Mouse (Mus musculus): ENCODE results near the gene Pacsin1.

Gene Pacsin1

GRCm38 (mm10) chr17:27677756-27678155 lies 22.4 kb downstream of the Pacsin1 start:
- DNase-seq (ENCODE audit: inconsistent ontology term) = no peak

- DNase-seq (ENCODE audit: inconsistent ontology term) = no peak
These were observed 23.9 kb downstream of the Pacsin1 start for GRCm38 (mm10) chr17:27678924-27679813.

DNA sequence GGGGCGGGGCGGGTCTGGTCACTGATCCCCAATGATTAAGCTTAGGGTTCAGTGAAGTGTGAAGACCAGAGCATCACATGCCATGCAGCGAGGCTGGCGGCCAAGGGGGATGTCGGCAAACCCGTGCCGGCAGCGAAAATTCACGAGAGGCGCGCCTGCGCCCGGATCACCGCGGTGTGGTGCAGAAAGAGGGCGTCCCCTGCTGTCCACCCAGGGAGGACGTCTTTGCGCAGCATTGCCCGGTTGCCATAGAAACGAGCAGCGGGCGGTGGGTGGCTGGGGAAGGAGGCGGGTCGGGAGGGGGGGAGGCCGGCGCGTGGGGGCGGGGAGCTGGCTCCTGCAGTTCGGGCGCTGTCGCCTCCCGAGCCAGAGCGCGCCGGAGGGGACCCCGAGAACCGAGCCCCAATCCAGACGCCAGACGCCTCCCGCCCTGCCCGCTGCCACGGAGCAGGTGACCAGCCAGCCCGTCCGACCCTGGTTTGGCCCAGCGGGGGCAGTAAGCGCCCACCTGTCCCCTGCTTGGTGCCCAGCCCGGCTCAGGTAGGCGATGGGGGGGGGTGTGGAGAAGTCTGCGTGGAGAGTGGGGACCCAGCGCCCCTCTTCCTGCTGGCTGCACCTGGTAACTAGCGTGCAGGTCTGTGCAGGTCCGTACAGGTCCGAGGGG lies 29.7 kb downstream of the Pacsin1 start:
- peak; percentile 79 for DNase-seq (ENCODE audit: inconsistent ontology term)

DNA sequence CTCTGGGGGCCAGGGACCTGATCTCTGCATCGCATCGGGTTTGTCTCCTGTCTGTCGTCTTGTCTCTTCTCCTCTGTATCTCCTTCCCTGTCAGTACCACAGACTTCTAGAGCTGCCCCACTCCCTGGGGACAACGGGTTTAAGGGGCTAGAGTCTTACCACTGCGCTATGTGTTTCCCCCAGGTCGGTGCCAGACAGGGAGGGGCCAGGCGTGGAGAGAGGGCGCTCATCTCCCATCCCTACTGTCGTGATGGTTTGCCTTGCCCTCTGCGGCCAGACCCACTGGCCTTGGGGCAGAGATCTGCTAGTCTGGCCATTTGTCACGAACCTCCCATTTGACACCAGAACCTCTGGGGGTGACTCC lies 30.2 kb downstream of the Pacsin1 start:
- DNase-seq (ENCODE audit: inconsistent ontology term) = peak; percentile 49

DNA sequence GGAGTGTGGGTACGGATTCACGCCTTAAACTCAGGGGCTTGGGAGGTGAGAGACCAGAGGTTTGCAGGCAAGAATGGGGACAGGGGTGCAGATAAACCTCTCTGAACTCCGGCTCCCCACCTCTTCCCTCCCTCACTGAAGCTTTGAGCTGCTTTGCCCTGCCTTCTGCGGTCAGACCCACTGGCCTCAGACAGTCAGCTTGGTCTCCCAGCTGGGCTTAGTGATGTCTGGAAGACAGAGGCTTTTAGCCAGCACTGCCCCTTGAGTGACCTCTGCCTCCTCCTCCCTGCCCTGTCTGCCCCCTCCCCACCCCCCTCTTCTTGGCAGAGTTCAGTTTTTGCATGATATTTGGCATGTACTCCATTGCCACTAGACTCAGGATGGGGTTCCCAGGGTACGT lies 31.1 kb downstream of the Pacsin1 start:
- DNase-seq (ENCODE audit: inconsistent ontology term) = no peak

GRCm38 (mm10) chr17:27690993-27691693 lies 35.8 kb downstream of the Pacsin1 start:
- DNase-seq (ENCODE audit: inconsistent ontology term) = no peak

DNA sequence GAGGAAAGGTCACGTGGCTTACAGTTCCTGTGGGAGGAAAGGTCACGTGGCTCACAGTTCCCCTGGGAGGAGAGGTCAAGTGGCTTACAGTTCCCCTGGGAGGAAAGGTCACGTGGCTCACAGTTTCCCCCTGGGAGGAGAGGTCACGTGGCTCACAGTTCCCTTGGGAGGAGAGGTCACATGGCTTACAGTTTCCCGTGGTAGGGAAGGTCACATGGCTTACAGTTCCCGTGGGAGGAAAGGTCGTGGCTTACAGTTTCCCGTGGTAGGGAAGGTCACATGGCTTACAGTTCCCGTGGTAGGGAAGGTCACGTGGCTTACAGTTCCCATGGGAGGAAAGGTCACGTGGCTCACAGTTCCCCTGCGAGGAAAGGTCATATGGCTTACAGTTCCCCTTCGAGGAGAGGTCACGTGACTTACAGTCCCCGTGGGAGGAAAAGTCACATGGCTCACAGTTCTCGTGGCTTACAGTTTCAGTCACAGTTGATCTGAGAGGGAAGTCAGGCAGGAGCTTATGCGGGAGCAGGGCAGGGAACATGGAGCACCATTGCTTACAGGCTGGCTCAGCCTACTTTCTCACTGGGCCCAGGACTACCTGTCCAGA lies 44.4 kb downstream of the Pacsin1 start:
- no peak for DNase-seq (ENCODE audit: inconsistent ontology term)

DNA sequence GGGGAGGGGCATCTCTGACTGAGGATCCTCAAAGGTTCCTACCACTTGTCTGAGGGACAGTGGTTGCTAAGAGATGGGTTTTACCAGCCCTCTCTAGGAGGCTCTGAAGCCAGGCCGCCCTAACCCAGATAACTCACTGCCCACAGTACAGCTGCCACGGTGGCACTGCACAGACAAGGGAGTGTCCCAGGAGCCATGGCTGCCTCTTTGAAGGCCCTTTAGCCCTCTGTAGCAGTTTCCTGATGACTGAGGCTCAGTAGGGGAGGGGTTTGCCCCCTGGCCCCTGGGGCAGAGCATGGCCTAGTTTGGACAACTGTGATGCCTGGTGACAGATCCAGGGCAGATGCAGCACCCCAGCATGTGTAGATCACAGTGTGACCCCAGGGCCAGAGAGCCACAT lies 45.5 kb downstream of the Pacsin1 start:
- DNase-seq (ENCODE audit: inconsistent ontology term) = no peak

- no peak for DNase-seq (ENCODE audit: inconsistent ontology term)
These were observed 46.5 kb downstream of the Pacsin1 start for GRCm38 (mm10) chr17:27701856-27702255.

DNA sequence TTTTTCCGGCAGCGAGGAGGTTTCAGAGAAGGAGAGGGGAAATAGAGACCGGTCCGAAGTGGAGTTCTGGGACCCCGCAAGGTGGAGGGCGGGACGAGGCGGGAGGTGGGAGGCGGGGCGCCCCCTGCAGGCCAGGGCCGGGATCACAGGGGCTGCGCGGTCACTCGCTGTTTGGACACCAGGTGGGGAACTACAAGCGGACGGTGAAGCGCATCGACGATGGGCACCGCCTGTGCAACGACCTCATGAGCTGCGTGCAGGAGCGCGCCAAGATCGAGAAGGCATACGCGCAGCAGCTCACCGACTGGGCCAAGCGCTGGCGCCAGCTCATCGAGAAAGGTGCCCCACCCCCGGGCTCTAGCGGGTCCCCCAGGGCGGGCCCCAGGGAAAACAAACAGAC lies 47.2 kb downstream of the Pacsin1 start:
- peak; percentile 47 for DNase-seq (ENCODE audit: inconsistent ontology term)

DNA sequence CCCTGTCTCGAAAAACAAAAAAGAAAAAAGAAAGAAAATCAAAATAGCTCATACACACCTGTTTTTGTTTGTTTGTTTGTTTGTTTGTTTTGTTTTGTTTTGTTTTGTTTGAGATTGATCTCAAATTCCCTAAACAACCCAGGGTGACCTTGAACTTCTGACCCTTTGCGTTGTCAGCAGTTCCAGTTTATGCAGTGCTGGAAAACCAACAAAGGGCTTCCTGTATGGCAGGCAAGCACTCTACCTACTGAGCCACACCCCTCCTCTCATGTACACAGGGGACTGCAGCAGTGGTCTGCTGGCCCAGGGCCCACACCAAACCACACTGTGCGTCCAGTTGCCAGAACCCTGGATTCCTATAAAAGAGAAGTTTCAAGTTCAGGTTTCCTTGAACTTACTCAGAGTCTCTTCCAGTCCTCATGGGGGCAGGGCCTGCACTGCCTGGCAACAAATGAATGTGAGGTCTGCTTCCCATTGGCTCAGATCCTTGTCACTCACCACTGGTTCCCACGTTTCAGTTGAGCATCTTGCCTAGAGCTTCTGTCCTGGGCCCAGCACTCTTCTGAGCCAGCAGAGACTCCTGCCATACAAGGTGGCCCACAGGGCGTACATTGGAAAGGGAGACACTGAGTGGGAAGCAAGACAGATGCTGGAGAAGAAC lies 48.8 kb downstream of the Pacsin1 start:
- no peak for DNase-seq (ENCODE audit: inconsistent ontology term)

DNA sequence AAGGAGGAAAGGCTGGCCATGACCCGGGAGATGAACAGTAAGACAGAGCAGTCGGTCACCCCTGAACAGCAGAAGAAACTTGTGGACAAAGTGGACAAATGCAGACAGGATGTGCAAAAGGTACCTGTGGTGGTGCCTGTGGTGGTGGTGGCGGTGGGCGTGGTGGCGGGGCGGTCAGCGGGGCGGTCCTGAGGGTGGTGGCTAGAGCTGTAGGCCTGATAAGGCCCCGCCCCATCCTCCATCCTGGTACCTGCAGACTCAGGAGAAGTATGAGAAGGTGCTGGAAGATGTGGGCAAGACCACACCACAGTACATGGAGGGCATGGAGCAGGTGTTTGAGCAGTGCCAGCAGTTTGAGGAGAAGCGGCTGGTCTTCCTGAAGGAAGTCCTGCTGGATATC lies 50.4 kb downstream of the Pacsin1 start:
- DNase-seq (ENCODE audit: inconsistent ontology term) = no peak

GRCm38 (mm10) chr17:27707954-27708661 lies 52.8 kb downstream of the Pacsin1 start:
- peak; percentile 93 for DNase-seq (ENCODE audit: inconsistent ontology term)

DNA sequence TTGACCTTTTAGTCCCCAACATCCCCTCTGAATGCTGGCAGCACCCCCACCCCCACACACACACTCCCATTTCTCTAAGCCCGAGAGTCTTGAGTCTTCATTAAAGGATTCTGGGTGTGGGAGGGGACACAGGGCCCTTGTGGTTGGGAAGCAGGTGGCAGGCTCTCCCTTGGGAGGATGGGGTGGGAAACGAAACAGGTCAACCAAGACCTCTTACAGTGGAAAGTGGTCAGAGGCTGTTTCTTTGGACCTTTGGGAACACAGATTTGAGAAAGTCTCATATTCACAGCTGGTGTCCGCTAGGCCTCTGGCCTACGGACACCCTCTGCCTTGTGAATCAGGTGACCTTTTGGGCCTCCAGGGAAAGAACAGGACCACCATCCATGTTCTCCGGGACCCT lies 54.3 kb downstream of the Pacsin1 start:
- no peak for DNase-seq (ENCODE audit: inconsistent ontology term)

DNA sequence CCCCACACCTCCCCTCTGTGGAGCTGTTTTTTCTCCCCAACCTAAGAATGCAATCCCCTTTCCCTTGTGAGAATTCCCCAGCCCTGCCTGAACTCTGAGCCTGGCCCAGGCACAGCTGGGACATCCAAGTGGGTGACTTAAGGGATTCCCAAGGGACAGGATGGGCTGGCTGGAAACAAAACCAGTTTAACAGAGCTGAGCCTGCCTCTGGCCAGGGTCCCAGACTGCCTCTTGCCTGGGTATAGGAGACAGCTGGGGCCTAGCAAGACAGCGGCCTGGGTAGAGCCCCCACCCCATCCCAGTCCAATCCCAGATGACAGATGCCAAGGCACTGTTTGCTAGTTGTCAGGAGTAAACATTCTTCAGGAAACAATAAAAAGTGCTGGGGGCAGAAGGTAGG lies 57.5 kb downstream of the Pacsin1 start:
- no peak for DNase-seq (ENCODE audit: inconsistent ontology term)

- no peak for DNase-seq (ENCODE audit: inconsistent ontology term)
These were observed 61.5 kb downstream of the Pacsin1 start for GRCm38 (mm10) chr17:27716804-27717203.

GRCm38 (mm10) chr17:27718250-27718649 lies 62.9 kb downstream of the Pacsin1 start:
- no peak for DNase-seq (ENCODE audit: inconsistent ontology term)

- DNase-seq (ENCODE audit: inconsistent ontology term) = no peak
These were observed 64.4 kb downstream of the Pacsin1 start for GRCm38 (mm10) chr17:27719663-27720062.

- DNase-seq (ENCODE audit: inconsistent ontology term) = no peak
These were observed 65.0 kb downstream of the Pacsin1 start for GRCm38 (mm10) chr17:27720326-27720725.

- DNase-seq (ENCODE audit: inconsistent ontology term) = peak; percentile 44
These were observed 65.9 kb downstream of the Pacsin1 start for GRCm38 (mm10) chr17:27721125-27721664.

- DNase-seq (ENCODE audit: inconsistent ontology term) = no peak
These were observed 69.0 kb downstream of the Pacsin1 start for GRCm38 (mm10) chr17:27724327-27724726.
